Mouse (Mus musculus) cerebellum, adult 18-20 months (tissue): ENCODE data around the gene Nnat.

Experiments
- DNase-seq, 2 experiments: peaks; one replicate each; pipeline ENCODE4 v3.0.0; 2021

Gene Nnat

GRCm38 (mm10) chr2:157559858-157560257, at the start of gene Nnat:
Gene Nnat (plus strand): TSS chr2:157560078.
- DNase-seq = peak in 1 of 2 experiments; percentile 49

GRCm38 (mm10) chr2:157512859-157513258, 47.0 kb upstream of the Nnat start:
- DNase-seq = no peak

GRCm38 (mm10) chr2:157513737-157514208, 46.1 kb upstream of the Nnat start:
- no peak for DNase-seq

GRCm38 (mm10) chr2:157514353-157514752, 45.5 kb upstream of the Nnat start:
- DNase-seq = no peak

GRCm38 (mm10) chr2:157517526-157517925, 42.4 kb upstream of the Nnat start:
- DNase-seq = no peak

- DNase-seq = no peak
Observed at GRCm38 (mm10) chr2:157518451-157518850, 41.4 kb upstream of the Nnat start.

- no peak for DNase-seq
Observed at GRCm38 (mm10) chr2:157519452-157519851, 40.4 kb upstream of the Nnat start.

- no peak for DNase-seq
Observed at GRCm38 (mm10) chr2:157520496-157520895, 39.4 kb upstream of the Nnat start.

GRCm38 (mm10) chr2:157522556-157522955, 37.3 kb upstream of the Nnat start:
- DNase-seq = no peak

GRCm38 (mm10) chr2:157530056-157530955, 29.6 kb upstream of the Nnat start:
- no peak for DNase-seq

- DNase-seq = no peak
Observed at GRCm38 (mm10) chr2:157531681-157532426, 28.0 kb upstream of the Nnat start.

- no peak for DNase-seq
Observed at GRCm38 (mm10) chr2:157534163-157534562, 25.7 kb upstream of the Nnat start.

GRCm38 (mm10) chr2:157536476-157537081, 23.3 kb upstream of the Nnat start:
- no peak for DNase-seq

- DNase-seq = no peak
Observed at GRCm38 (mm10) chr2:157537118-157537517, 22.8 kb upstream of the Nnat start.

- DNase-seq = no peak
Observed at GRCm38 (mm10) chr2:157540073-157540952, 19.6 kb upstream of the Nnat start.

- no peak for DNase-seq
Observed at GRCm38 (mm10) chr2:157540953-157541569, 18.8 kb upstream of the Nnat start.

- no peak for DNase-seq
Observed at GRCm38 (mm10) chr2:157541631-157542030, 18.2 kb upstream of the Nnat start.

GRCm38 (mm10) chr2:157542415-157542814, 17.5 kb upstream of the Nnat start:
- no peak for DNase-seq

- DNase-seq = no peak
Observed at GRCm38 (mm10) chr2:157544333-157544888, 15.5 kb upstream of the Nnat start.

GRCm38 (mm10) chr2:157546686-157547085, 13.2 kb upstream of the Nnat start:
- no peak for DNase-seq

GRCm38 (mm10) chr2:157550292-157550691, 9.6 kb upstream of the Nnat start:
- no peak for DNase-seq
